Mouse (Mus musculus) urinary bladder, postnatal 36 days (tissue): ENCODE data around the gene Mark2.

Experiments
- DNase-seq, 2 experiments: peaks; one replicate each; pipeline ENCODE4 v3.0.0; 2022; ENCODE audit warnings: low spot score in 2 of 2, mixed read lengths in 1 of 2

Mark2 gene

GRCm38 (mm10) chr19:7267091-7267741, 74.4 kb downstream of the Mark2 start, which contains the start of gene Rcor2:
TSS of gene Rcor2 (plus strand) at chr19:7267325.
- peak; percentile 53 to 78 for DNase-seq

DNA sequence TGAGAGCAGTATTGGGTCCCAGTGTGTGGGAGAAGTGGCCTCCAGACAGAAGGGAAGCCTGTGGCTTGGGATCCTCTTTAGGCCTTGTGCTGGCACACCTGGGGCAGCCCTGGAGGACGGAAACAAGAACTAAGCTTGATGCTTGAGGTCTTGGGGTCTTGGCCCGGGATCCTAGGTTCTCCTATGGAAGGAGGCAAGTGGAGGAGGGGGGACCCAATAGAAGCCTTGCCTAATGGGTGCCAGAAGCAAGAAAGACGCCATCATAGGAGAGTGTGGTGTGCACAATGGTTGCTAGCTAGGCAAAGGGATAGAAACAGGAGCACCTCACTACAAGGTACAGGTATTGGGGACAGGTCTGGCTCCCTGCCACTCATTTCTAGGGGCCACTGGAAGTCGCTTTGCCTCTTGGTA, 75.2 kb downstream of the Mark2 start:
- DNase-seq, result no peak

- no peak for DNase-seq
Measured at GRCm38 (mm10) chr19:7265478-7266191, 76.0 kb downstream of the Mark2 start.

DNA sequence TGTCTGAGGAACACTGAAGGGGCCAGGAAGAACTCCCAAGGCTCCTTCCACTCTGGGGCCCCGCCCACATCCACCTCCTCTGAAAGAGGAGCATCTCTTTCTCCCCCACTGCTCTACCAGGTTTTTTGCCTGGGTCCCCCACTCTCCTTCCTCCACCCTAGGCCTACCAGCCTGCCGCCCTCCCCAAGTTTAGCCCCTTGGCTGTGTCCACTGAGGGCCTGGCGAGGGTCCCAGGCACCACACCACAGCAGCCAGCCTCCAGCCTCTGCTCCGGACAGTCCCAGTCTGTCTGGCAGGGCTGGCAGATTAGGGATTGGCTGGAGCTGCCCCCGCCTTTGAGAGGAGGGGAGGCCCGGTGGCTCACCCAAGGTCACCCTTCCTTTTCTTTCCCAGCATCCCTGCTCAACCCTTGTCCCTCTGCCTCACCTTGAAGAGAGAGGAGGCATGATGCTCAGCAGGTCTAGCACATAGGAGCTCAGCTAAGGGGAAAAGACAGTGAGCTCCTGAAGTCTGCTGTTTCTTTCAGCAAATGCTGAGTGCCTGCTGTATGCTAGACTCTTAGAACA, 76.8 kb downstream of the Mark2 start:
- DNase-seq, result no peak

DNA sequence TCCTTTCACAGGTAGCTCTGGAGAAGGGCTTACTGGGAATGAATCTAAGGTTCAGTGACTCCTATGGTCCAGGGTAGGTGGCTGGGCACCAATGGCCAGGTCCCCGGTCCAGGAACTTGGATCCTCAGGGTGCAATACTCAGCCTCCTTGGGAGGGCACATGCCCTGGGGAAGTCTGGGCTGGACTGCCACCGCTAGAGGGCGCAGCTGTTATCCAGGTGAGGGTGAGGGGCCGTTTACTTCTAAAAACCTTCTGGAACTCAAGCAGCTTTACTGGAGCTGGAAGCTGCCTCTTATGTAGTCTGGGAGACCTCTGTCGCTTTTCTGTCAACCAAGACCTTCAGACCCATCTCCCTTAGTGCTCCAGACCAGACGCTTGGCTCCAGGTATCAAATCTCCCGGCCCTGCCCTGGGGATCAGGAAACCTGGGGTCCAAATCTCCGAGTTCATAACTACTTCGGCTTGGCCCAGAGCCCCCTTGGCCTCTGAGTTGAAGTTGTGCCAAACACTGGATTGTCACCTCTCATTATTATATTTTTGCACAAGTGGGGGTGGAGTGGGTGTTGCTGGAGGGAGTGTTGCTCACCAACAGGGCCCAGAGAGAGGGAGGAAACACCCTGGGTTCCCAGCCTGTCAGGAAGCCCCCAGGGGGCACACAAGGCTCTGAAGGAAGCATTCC, 77.4 kb downstream of the Mark2 start:
- DNase-seq, result peak; percentile 76 to 83

- DNase-seq, result no peak
Measured at GRCm38 (mm10) chr19:7262592-7262991, 79.1 kb downstream of the Mark2 start.

GRCm38 (mm10) chr19:7261964-7262363, 79.7 kb downstream of the Mark2 start:
- no peak for DNase-seq

- DNase-seq, result no peak
Measured at GRCm38 (mm10) chr19:7261476-7261875, 80.2 kb downstream of the Mark2 start.

DNA sequence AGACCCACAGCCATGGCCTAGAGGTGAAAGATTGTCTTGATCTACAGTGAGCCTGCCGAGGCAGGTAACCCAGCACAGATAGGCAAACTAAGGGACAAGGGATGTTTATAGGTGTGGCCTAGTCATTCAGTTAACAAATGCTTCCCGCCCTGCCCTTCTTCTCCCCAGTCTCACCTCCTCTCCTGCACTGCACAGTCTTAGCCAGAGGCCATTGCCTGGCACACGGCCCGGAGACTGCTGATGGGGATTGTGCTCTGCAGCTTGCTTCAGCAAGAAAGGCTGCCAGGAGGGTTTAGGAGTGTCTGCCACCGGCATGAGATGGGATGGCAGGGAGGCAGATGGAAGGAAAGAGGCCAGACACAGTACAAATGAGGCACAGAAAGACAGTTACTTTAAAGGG, 83.8 kb downstream of the Mark2 start:
- DNase-seq, result no peak

DNA sequence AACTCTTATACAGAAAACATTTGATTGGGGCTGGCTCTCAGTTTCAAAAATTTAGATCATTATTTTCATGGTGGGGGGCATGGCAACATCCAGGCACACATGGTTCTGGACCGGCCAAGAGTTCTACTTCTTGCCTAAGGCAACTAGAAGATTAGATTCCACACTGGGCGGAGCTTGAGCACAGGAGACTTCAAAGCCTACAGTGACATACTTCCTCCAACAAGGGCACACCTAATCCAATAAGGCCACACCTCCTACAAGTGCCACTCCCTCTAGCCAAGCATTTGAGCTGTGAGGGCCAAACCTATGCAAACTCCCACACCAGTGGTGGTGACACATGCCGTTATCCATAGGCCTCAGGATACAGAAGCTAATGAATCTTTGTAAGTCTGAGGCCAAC, 95.6 kb downstream of the Mark2 start:
- DNase-seq, result no peak

GRCm38 (mm10) chr19:7240782-7241690, 100.6 kb downstream of the Mark2 start, which contains the start of gene Naa40:
TSS of gene Naa40 (minus strand) at chr19:7241183.
- DNase-seq, result peak; percentile 83 to 90

- no peak for DNase-seq
Measured at GRCm38 (mm10) chr19:7240291-7240690, 101.4 kb downstream of the Mark2 start.

- DNase-seq, result no peak
Measured at GRCm38 (mm10) chr19:7239574-7239973, 102.1 kb downstream of the Mark2 start.

DNA sequence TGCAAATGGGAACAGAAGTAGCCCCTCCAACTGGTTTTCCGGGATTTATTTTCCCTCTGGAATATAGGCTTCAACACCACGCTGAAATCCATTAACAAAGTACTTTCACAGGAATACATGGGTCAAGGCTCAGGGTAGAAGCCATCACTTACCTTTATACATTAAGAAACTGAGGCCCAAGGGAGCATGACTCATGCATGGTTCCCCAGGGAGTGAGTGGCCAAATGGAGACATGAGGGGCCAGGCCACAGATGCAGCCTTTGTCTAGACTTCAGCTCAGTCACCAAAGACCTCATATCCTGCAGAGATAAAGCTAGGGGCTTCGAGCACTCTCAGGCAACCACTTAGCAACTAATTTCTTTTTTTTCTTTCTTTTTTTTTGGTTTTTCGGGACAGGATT, 104.9 kb downstream of the Mark2 start:
- no peak for DNase-seq

- no peak for DNase-seq
Measured at GRCm38 (mm10) chr19:7236011-7236410, 105.6 kb downstream of the Mark2 start.

DNA sequence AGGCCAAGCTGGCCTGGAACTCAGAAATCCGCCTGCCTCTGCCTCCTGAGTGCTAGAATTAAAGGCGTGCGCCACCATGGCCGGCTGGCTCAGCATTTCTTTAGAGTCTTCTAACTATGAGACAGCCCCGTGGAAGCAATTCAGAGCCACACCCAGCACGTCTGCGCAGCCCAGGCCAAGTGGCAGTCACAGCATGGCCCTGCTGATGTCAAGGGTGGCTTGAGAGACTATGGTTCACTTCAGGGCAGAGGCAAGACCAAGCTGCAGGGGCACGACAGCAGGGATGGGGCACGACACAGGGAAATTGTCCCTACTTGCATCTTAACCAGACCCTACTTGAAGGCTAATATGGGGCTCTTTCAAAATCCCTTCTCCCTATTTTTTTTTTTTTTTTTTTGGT, 106.2 kb downstream of the Mark2 start:
- DNase-seq, result no peak

- DNase-seq, result peak; percentile 69 to 82
Measured at GRCm38 (mm10) chr19:7234537-7235221, 107.0 kb downstream of the Mark2 start.

GRCm38 (mm10) chr19:7226511-7226914, 115.1 kb downstream of the Mark2 start:
- peak in 1 of 2 experiments; percentile 54 for DNase-seq
